Mouse (Mus musculus): Measurements from ENCODE around the gene Asb2. TPM values are rescaled to one million over a fixed set of nuclear protein-coding genes. Genes with fewer than 3 reads are reported as not detected.

The Asb2 gene
- total RNA-seq (2021) = 0.85 and 1.4 TPM in 2 replicates
- long read RNA-seq, partial matches to known transcripts = 3 of 5 reads
- long read RNA-seq, other reads (novel, unspliced or antisense) = 0 of 5 reads

- DNase-seq = no peak
Observed at GRCm38 (mm10) chr12:103355746-103356414, at the start of gene Asb2. Gene Asb2 (minus strand): TSS chr12:103356001.

- no peak for DNase-seq
Observed at GRCm38 (mm10) chr12:103404131-103404530, 48.3 kb upstream of the Asb2 start.

- DNase-seq = no peak
Observed at GRCm38 (mm10) chr12:103396751-103397150, 41.0 kb upstream of the Asb2 start.

GRCm38 (mm10) chr12:103395486-103396275, 39.9 kb upstream of the Asb2 start:
- DNase-seq = no peak

GRCm38 (mm10) chr12:103393528-103393927, 37.7 kb upstream of the Asb2 start:
- no peak for DNase-seq

GRCm38 (mm10) chr12:103391098-103391497, 35.3 kb upstream of the Asb2 start:
- DNase-seq = no peak

- DNase-seq = no peak
Observed at GRCm38 (mm10) chr12:103389982-103390381, 34.2 kb upstream of the Asb2 start.

GRCm38 (mm10) chr12:103389348-103389727, 33.5 kb upstream of the Asb2 start:
- DNase-seq = no peak

- peak; percentile 95 for DNase-seq
Observed at GRCm38 (mm10) chr12:103388505-103389347, 32.9 kb upstream of the Asb2 start, which contains the start of gene Otub2. Gene Otub2 (plus strand): TSS chr12:103388682.

- no peak for DNase-seq
Observed at GRCm38 (mm10) chr12:103380226-103380625, 24.4 kb upstream of the Asb2 start.

- DNase-seq = no peak
Observed at GRCm38 (mm10) chr12:103376774-103377173, 21.0 kb upstream of the Asb2 start.

GRCm38 (mm10) chr12:103376124-103376523, 20.3 kb upstream of the Asb2 start:
- DNase-seq = no peak

- no peak for DNase-seq
Observed at GRCm38 (mm10) chr12:103373530-103374236, 17.9 kb upstream of the Asb2 start.

GRCm38 (mm10) chr12:103371711-103372110, 15.9 kb upstream of the Asb2 start:
- DNase-seq = peak; percentile 59

- no peak for DNase-seq
Observed at GRCm38 (mm10) chr12:103370861-103371260, 15.1 kb upstream of the Asb2 start.

- no peak for DNase-seq
Observed at GRCm38 (mm10) chr12:103368777-103369176, 13.0 kb upstream of the Asb2 start.

- DNase-seq = no peak
Observed at GRCm38 (mm10) chr12:103368326-103368669, 12.5 kb upstream of the Asb2 start.

GRCm38 (mm10) chr12:103367620-103368325, 12.0 kb upstream of the Asb2 start:
- peak; percentile 70 for DNase-seq

- no peak for DNase-seq
Observed at GRCm38 (mm10) chr12:103367171-103367570, 11.4 kb upstream of the Asb2 start.

- DNase-seq = no peak
Observed at GRCm38 (mm10) chr12:103362336-103362735, 6.5 kb upstream of the Asb2 start.

All from adrenal gland, postnatal 25 days (tissue).